Mouse (Mus musculus) midbrain, embryonic 15.5 days (tissue): ENCODE measurements around the gene Abcc10. TPM values are rescaled to one million over a fixed set of nuclear protein-coding genes. Genes with fewer than 3 reads are reported as not detected.
A peak's percentile ranks its signal among the peaks of the same experiment; 100 is the strongest.

Experiments used
- ATAC-seq: fragments of 200-750 bp; cut with Nextera tagmentation; replicated peaks from 2 replicates; pipeline ENCODE4 v1.8.0; 2017; ENCODE audit warnings: moderate TSS enrichment
- H3K27ac ChIP-seq: fragments of 300-500 bp; sonication (generic); 2 replicates; pipeline ENCODE4 v1.5.1; 2015; ENCODE audit warnings: mild to moderate bottlenecking, inconsistent platforms
- H3K27me3 ChIP-seq: fragments of 300-500 bp; sonication (generic); replicated peaks from 2 replicates; pipeline ENCODE4 v1.6.1; 2015; ENCODE audit warnings: inconsistent platforms
- H3K36me3 ChIP-seq: fragments of 300-500 bp; sonication (generic); replicated peaks from 2 replicates; pipeline ENCODE4 v1.6.1; 2015; ENCODE audit warnings: inconsistent platforms
- H3K4me1 ChIP-seq: fragments of 300-500 bp; sonication (generic); 2 replicates; pipeline ENCODE4 v1.6.1; 2015; ENCODE audit warnings: inconsistent platforms
- H3K4me2 ChIP-seq: fragments of 300-500 bp; sonication (generic); 2 replicates; pipeline ENCODE4 v1.6.1; 2015; ENCODE audit warnings: inconsistent platforms, mild to moderate bottlenecking, moderate library complexity
- H3K4me3 ChIP-seq: fragments of 300-500 bp; sonication (generic); 2 replicates; pipeline ENCODE4 v1.5.1; 2015; ENCODE audit warnings: mild to moderate bottlenecking, inconsistent platforms
- H3K9ac ChIP-seq: fragments of 300-500 bp; sonication (generic); 2 replicates; pipeline ENCODE4 v1.6.1; 2015; ENCODE audit warnings: mild to moderate bottlenecking, inconsistent platforms
- H3K9me3 ChIP-seq: fragments of 300-500 bp; sonication (generic); 2 replicates; pipeline ENCODE4 v1.6.1; 2016; ENCODE audit warnings: inconsistent platforms
- WGBS: fragments of 180-500 bp; shearing (Covaris S2); methylation state at CpG from one replicate; pipeline ENCODE4 v1.1.7; 2015; ENCODE audit warnings: mixed read lengths; 5-methylcytosine and 5-hydroxymethylcytosine counted together
- polyA plus RNA-seq: library from polyadenylated mRNA; unstranded; fragments of >200 nt; fragmentation: Nextera tagmentation; extraction: Ambion mirVana; gene quantifications from 2 replicates; pipeline ENCODE4 v1.2.1, GENCODE M21; 2015

The Abcc10 gene
- polyA plus RNA-seq, 1 experiment from 2014 or later = 10.7 TPM

DNA sequence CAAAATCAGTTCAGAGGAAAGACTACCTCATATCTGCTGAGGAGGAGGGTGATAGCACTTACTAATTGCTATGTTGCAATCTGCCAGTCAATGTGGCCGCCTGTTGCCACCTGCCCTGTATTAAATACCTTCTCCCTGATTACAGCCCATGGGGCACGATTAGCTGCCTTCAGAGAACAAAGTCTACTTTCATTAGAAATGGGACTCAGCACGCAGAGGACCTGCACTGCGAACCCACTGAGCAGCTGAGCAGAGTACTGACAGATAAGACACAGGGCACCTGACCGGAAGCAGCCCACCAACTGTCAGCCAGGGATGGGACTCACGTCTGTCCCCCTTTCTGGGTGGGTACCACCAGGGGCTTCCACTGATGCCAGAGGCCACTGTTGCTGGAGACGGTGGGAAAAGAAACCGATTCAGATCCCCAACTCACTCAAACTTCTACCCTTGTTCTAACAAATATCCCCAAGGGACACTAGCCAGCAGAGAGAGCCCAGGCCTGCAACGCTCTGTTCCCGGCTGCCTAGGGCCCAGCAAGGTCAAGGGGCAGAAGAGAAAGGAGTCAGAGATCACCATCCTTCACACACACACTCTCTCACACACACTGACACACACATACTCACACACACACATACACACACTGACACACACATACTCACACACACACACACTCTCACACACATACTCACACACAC lies 60.0 kb downstream of the Abcc10 start:
- Histone ChIP-seq H3K27ac (no peak overlapping the region), H3K4me3 (no peak overlapping the region), H3K4me2 (no peak overlapping the region), H3K9ac (no peak overlapping the region), H3K9me3 (no peaks in the 10 kb centered on the region), H3K36me3 (no peaks in the 10 kb centered on the region; the same call in 1 of the 2 replicates), H3K4me1 (0 out of 2 replicates have a peak, but pooled peaks cover 3% of the 10 kb centered on the region), H3K27me3 (no peaks in the 10 kb centered on the region)
- ATAC-seq = no peak
- 86% methylated on average over 10 of the region's 10 CpGs for WGBS

GRCm38 (mm10) chr17:46267511-46267910 lies 60.6 kb downstream of the Abcc10 start:
- H3K36me3 ChIP-seq = no peaks in the 10 kb centered on the region; the same call in 1 of the 2 replicates
- 0 out of 2 replicates have a peak, but pooled peaks cover 3% of the 10 kb centered on the region for H3K4me1 ChIP-seq
- no peak overlapping the region for H3K4me3 ChIP-seq
- H3K27me3 ChIP-seq = no peaks in the 10 kb centered on the region
- H3K27ac ChIP-seq = no peak overlapping the region
- WGBS = 86% methylated on average over 7 of the region's 7 CpGs
- no peak overlapping the region for H3K9ac ChIP-seq
- no peak for ATAC-seq
- H3K4me2 ChIP-seq = no peak overlapping the region
- no peaks in the 10 kb centered on the region for H3K9me3 ChIP-seq

GRCm38 (mm10) chr17:46266986-46267385 lies 61.2 kb downstream of the Abcc10 start:
- Histone ChIP-seq H3K27ac (no peak overlapping the region), H3K36me3 (no peaks in the 10 kb centered on the region; the same call in 1 of the 2 replicates), H3K9me3 (no peaks in the 10 kb centered on the region), H3K9ac (no peak overlapping the region), H3K27me3 (no peaks in the 10 kb centered on the region), H3K4me2 (no peak overlapping the region), H3K4me3 (no peak overlapping the region), H3K4me1 (0 out of 2 replicates have a peak, but pooled peaks cover 3% of the 10 kb centered on the region)
- no peak for ATAC-seq
- WGBS = 78% methylated on average over 6 of the region's 6 CpGs

- ATAC-seq = peak; percentile 56
- Histone ChIP-seq H3K9ac (no peak overlapping the region), H3K4me2 (no peak overlapping the region), H3K36me3 (no peaks in the 10 kb centered on the region; the same call in 1 of the 2 replicates), H3K27me3 (no peaks in the 10 kb centered on the region), H3K4me1 (0 out of 2 replicates have a peak, but pooled peaks cover 3% of the 10 kb centered on the region), H3K4me3 (no peak overlapping the region), H3K27ac (no peak overlapping the region), H3K9me3 (no peaks in the 10 kb centered on the region)
- 29% methylated on average over 14 of the region's 14 CpGs for WGBS
These were observed 62.1 kb downstream of the Abcc10 start for GRCm38 (mm10) chr17:46265918-46266618.

DNA sequence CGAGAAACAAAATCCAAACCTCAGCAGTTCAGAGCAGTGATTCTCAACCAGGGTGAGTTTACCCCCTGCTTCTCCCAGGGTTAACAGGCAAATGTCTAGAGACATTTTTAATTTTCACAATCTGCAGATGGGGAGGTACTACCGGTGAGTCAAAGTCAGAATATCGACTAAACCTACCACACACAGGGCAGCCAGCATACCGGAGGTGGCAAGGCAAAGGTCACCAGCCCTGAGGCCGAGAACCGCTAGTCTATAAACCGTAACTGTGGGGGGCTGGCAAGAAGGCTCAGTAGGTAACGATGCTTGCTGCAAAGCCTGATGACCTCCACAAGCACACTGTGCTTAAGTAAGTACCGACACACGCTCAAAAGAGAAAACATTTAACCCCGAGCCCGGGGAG lies 62.6 kb downstream of the Abcc10 start:
- WGBS = 86% methylated on average over 12 of the region's 12 CpGs
- Histone ChIP-seq H3K27ac (no peak overlapping the region), H3K4me1 (0 out of 2 replicates have a peak, but pooled peaks cover 3% of the 10 kb centered on the region), H3K36me3 (no peaks in the 10 kb centered on the region; the same call in 1 of the 2 replicates), H3K27me3 (no peaks in the 10 kb centered on the region), H3K9ac (no peak overlapping the region), H3K9me3 (no peaks in the 10 kb centered on the region), H3K4me2 (no peak overlapping the region), H3K4me3 (no peak overlapping the region)
- peak; percentile 21 for ATAC-seq

- 87% methylated on average over 5 of the region's 5 CpGs for WGBS
- Histone ChIP-seq H3K9ac (no peak overlapping the region), H3K4me3 (no peak overlapping the region), H3K4me1 (0 out of 2 replicates have a peak, but pooled peaks cover 3% of the 10 kb centered on the region), H3K27me3 (no peaks in the 10 kb centered on the region), H3K9me3 (no peaks in the 10 kb centered on the region), H3K36me3 (peaks cover 2% of the 10 kb centered on the region; the same call in 1 of the 2 replicates), H3K4me2 (no peak overlapping the region), H3K27ac (no peak overlapping the region)
- ATAC-seq = no peak
These were observed 65.9 kb downstream of the Abcc10 start for GRCm38 (mm10) chr17:46262201-46262694.

DNA sequence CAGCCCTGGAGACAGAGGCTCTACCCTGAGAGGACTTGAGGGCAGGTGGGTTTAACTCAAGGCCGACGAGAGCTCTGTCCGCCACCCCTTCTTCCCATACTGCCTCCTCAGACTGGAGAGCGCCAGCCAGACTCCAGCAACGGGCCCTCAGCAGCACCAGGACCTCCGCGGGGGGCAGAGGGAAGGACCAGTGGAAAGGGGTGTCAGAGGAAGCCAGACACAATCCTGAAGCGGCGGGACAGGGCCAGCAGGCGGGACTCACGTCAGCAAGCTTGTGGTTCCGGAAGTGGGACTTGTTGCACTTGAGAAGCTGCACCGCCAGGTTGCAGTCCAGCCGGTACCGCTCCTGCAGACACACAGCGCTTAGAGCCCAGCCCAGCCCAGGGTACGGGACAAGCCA lies 68.5 kb downstream of the Abcc10 start:
- H3K36me3 ChIP-seq = peaks cover 2% of the 10 kb centered on the region; the same call in 1 of the 2 replicates
- no peak overlapping the region for H3K4me2 ChIP-seq
- ATAC-seq = no peak
- peaks cover 14% of the 10 kb centered on the region for H3K4me1 ChIP-seq
- H3K27me3 ChIP-seq = 0 out of 2 replicates have a peak, but pooled peaks cover 3% of the 10 kb centered on the region
- no peaks in the 10 kb centered on the region for H3K9me3 ChIP-seq
- H3K9ac ChIP-seq = no peak overlapping the region
- no peak overlapping the region for H3K4me3 ChIP-seq
- no peak overlapping the region for H3K27ac ChIP-seq
- WGBS = 90% methylated on average over 17 of the region's 17 CpGs

- Histone ChIP-seq H3K27me3 (0 out of 2 replicates have a peak, but pooled peaks cover 3% of the 10 kb centered on the region), H3K4me3 (no peak overlapping the region), H3K4me1 (peaks cover 19% of the 10 kb centered on the region), H3K9ac (no peak overlapping the region), H3K27ac (no peak overlapping the region), H3K4me2 (no peak overlapping the region), H3K36me3 (peaks cover 2% of the 10 kb centered on the region; the same call in 1 of the 2 replicates), H3K9me3 (no peaks in the 10 kb centered on the region)
- no peak for ATAC-seq
- WGBS = 81% methylated on average over 30 of the region's 30 CpGs
These were observed 69.7 kb downstream of the Abcc10 start for GRCm38 (mm10) chr17:46258279-46259053.

GRCm38 (mm10) chr17:46255147-46255546 lies 73.0 kb downstream of the Abcc10 start:
- no peak for ATAC-seq
- 27% methylated on average over 6 of the region's 6 CpGs for WGBS
- Histone ChIP-seq H3K9me3 (no peaks in the 10 kb centered on the region), H3K36me3 (peaks cover 24% of the 10 kb centered on the region), H3K27ac (no peak overlapping the region), H3K4me3 (peak overlapping the region; percentile 78), H3K4me1 (peaks cover 25% of the 10 kb centered on the region), H3K27me3 (0 out of 2 replicates have a peak, but pooled peaks cover 3% of the 10 kb centered on the region), H3K9ac (peak overlapping the region; percentile 96), H3K4me2 (peak overlapping the region; percentile 66)

- H3K4me3 ChIP-seq = peak overlapping the region; percentile 78
- peak; percentile 40 for ATAC-seq
- WGBS = under 1% methylated on average over 54 of the region's 54 CpGs
- H3K36me3 ChIP-seq = peaks cover 31% of the 10 kb centered on the region
- H3K27me3 ChIP-seq = 0 out of 2 replicates have a peak, but pooled peaks cover 3% of the 10 kb centered on the region
- H3K9me3 ChIP-seq = no peaks in the 10 kb centered on the region
- H3K9ac ChIP-seq = peak overlapping the region; percentile 96
- peak overlapping the region; percentile 85 for H3K27ac ChIP-seq
- peaks cover 32% of the 10 kb centered on the region for H3K4me1 ChIP-seq
- H3K4me2 ChIP-seq = peak overlapping the region; percentile 66
These were observed 74.0 kb downstream of the Abcc10 start for GRCm38 (mm10) chr17:46254106-46254505.

GRCm38 (mm10) chr17:46253452-46254084 lies 74.6 kb downstream of the Abcc10 start, which contains the start of gene Lrrc73:
Gene Lrrc73 (plus strand): TSS chr17:46253531.
- H3K27me3 ChIP-seq = 0 out of 2 replicates have a peak, but pooled peaks cover 3% of the 10 kb centered on the region
- H3K4me1 ChIP-seq = peaks cover 37% of the 10 kb centered on the region
- peak within 1 kb of the TSS; percentile 66 for H3K4me2 ChIP-seq
- H3K9me3 ChIP-seq = no peaks in the 10 kb centered on the region
- H3K4me3 ChIP-seq = peak within 1 kb of the TSS; percentile 78
- peak within 1 kb of the TSS; percentile 96 for H3K9ac ChIP-seq
- H3K36me3 ChIP-seq = peaks cover 29% of the 10 kb centered on the region
- H3K27ac ChIP-seq = peak within 1 kb of the TSS; percentile 85
- WGBS = 2% methylated on average over 43 of the region's 48 CpGs
- peak; percentile 91 for ATAC-seq
